Mouse (Mus musculus) G1E (cell line): Measurements from ENCODE around the gene Wnt6.

Source experiments
- CTCF ChIP-seq: IDR thresholded peaks from 2 replicates; pipeline ENCODE4 v1.5.1; 2012; ENCODE audit warnings: low read depth, low read length, inconsistent platforms, mixed read lengths
- GATA1 ChIP-seq: IDR thresholded peaks from 2 replicates; pipeline ENCODE4 v1.6.1; 2012; ENCODE audit warnings: borderline replicate concordance, low read length, inconsistent platforms, mixed read lengths
- GATA2 ChIP-seq: IDR thresholded peaks from 2 replicates; pipeline ENCODE4 v1.6.1; 2012; ENCODE audit warnings: low read depth, low read length, inconsistent platforms, borderline replicate concordance
- POLR2AphosphoS5 ChIP-seq: IDR thresholded peaks from 2 replicates; pipeline ENCODE4 v1.6.1; 2012; ENCODE audit warnings: low read depth, low read length, inconsistent platforms; ENCODE audit not compliant: insufficient replicate concordance
- TAL1 ChIP-seq: conservative IDR thresholded peaks from 2 replicates; pipeline ENCODE4 v1.6.1; 2012; ENCODE audit warnings: low read depth, low read length, inconsistent platforms, mixed read lengths

- TF ChIP-seq CTCF (no peak), GATA1 (no peak), POLR2AphosphoS5 (no peak), TAL1 (no peak), GATA2 (no peak)
These were observed at the start of gene Wnt6 for GRCm38 (mm10) chr1:74771845-74771930.
